In the genomic region with DNA sequence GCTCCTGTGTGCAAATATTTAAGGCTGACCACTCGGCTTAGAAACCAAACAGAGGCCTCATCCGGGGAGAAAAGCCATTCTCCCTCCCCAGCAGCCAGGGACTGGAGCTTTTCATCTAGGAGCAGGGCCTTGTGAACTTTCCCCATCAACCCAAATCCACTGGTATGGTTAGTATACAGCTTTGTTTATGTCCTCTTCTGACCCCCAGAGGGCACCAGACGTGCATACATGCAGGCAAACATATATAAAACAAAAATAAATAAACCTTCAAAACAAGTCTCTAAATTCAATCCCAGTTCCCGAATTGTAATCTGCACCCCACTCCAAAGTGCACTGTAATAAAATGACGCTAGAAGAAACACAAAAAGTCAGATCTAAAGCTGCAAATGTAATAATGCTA, we compare ENCODE assay signal across 11 mouse cellular contexts. TPM values are rescaled to one million over a fixed set of nuclear protein-coding genes. Genes with fewer than 3 reads are reported as not detected.
A peak's percentile ranks its signal among the peaks of the same experiment; 100 is the strongest.
DNase-seq lines count a peak whose midpoint lies in the region; ATAC-seq and TF ChIP-seq lines count a peak whose summit lies in the region.
"Had no signal": no experiment of that assay in that cellular context is flagged by ENCODE, and none has a peak within 500 bp of the region (broad histone marks: within the 10 kb centered on the region; RNA-seq: fewer than 3 reads in every experiment).

No protein-coding gene starts in this region.

- peak; percentile 27; the same call in 1 of the 2 replicates for TF ChIP-seq CTCF in spleen, adult 2 months (IDR thresholded peaks at IDR 0.05; ENCODE audit: extremely low read depth, insufficient read depth, insufficient read length, insufficient replicate concordance)

- no peaks in the 10 kb centered on the region for H3K27me3 ChIP-seq in embryonic facial prominence, embryonic 14.5 days (replicated peaks; ENCODE audit: control insufficient read depth, insufficient read depth, low read length)
- H3K27me3 ChIP-seq in embryonic facial prominence, embryonic 10.5 days (replicated peaks; ENCODE audit: low read depth, poor library complexity, severe bottlenecking) = no peaks in the 10 kb centered on the region
- H3K27me3 ChIP-seq in spleen, adult 2 months (ENCODE audit: control insufficient read depth, insufficient read depth, low read length) = no peaks in the 10 kb centered on the region
- H3K27me3 ChIP-seq: heart, embryonic 12.5 days; liver, embryonic 13.5 days had no signal

- H3K9ac ChIP-seq in embryonic facial prominence, embryonic 14.5 days (ENCODE audit: low read depth, low read length) = no peak overlapping the region
- H3K9ac ChIP-seq: heart, embryonic 12.5 days had no signal

- no peak for ATAC-seq in embryonic facial prominence, embryonic 14.5 days (ENCODE audit: low read depth)

- H3K4me1 ChIP-seq in embryonic facial prominence, embryonic 14.5 days (ENCODE audit: control insufficient read depth, insufficient read depth, low read length) = no peaks in the 10 kb centered on the region
- no peaks in the 10 kb centered on the region for H3K4me1 ChIP-seq in embryonic facial prominence, embryonic 10.5 days
- no peaks in the 10 kb centered on the region for H3K4me1 ChIP-seq in spleen, adult 2 months (ENCODE audit: control insufficient read depth, insufficient read depth, insufficient read length)
- H3K4me1 ChIP-seq: heart, embryonic 12.5 days had no signal

- peak; percentile 36 for DNase-seq in embryonic facial prominence, embryonic 14.5 days (ENCODE audit: low spot score)
- DNase-seq in embryonic facial prominence, embryonic 10.5 days (ENCODE audit: low spot score) = no peak
- peak in 1 of 2 experiments; percentile 33 for DNase-seq in spleen, adult 2 months (ENCODE audit: low read depth in 1 of 2, low spot score in 2 of 2)
- no peak for DNase-seq in spleen, adult 12 weeks (ENCODE audit: low spot score)
- peak; percentile 77 for DNase-seq in induced T-regulatory cell, adult 2 months (ENCODE audit: low read depth)
- DNase-seq in thymus, postnatal 14 days = peak; percentile 61
- no peak for DNase-seq in cerebellum, adult 8-10 months
- no peak for DNase-seq in c-Kit-positive CD71-positive TER-119-positive erythroid progenitor cells, embryonic 14.5 days (ENCODE audit: low spot score)
- DNase-seq: liver, embryonic 13.5 days had no signal

- no peaks in the 10 kb centered on the region for H3K9me3 ChIP-seq in embryonic facial prominence, embryonic 14.5 days (ENCODE audit: control insufficient read depth, low read length)
- no peaks in the 10 kb centered on the region for H3K9me3 ChIP-seq in embryonic facial prominence, embryonic 10.5 days
- H3K9me3 ChIP-seq: heart, embryonic 12.5 days; liver, embryonic 13.5 days had no signal

- 52% methylated on average over 5 of the region's 5 CpGs for WGBS in embryonic facial prominence, embryonic 14.5 days
- 57% methylated on average over 5 of the region's 5 CpGs for WGBS in embryonic facial prominence, embryonic 10.5 days
- 60% methylated on average over 5 of the region's 5 CpGs for WGBS in spleen, adult 2 months

- no peak overlapping the region for H3K4me2 ChIP-seq in embryonic facial prominence, embryonic 14.5 days (ENCODE audit: low read depth, low read length)
- H3K4me2 ChIP-seq: heart, embryonic 12.5 days; liver, embryonic 13.5 days had no signal

- no peak overlapping the region for H3K4me3 ChIP-seq in embryonic facial prominence, embryonic 14.5 days (ENCODE audit: low read depth, low read length)
- no peak overlapping the region for H3K4me3 ChIP-seq in embryonic facial prominence, embryonic 10.5 days
- no peak overlapping the region for H3K4me3 ChIP-seq in spleen, adult 2 months (ENCODE audit: extremely low read depth, insufficient read depth, insufficient read length)
- H3K4me3 ChIP-seq: heart, embryonic 12.5 days; liver, embryonic 13.5 days had no signal

- no peak overlapping the region for H3K27ac ChIP-seq in embryonic facial prominence, embryonic 14.5 days (replicated peaks; ENCODE audit: low read depth, low read length)
- H3K27ac ChIP-seq in embryonic facial prominence, embryonic 10.5 days (replicated peaks) = no peak overlapping the region
- no peak overlapping the region for H3K27ac ChIP-seq in spleen, adult 2 months (ENCODE audit: insufficient read depth, low read length)

- H3K36me3 ChIP-seq in embryonic facial prominence, embryonic 14.5 days (ENCODE audit: control insufficient read depth, insufficient read depth, low read length) = no peaks in the 10 kb centered on the region
- no peaks in the 10 kb centered on the region for H3K36me3 ChIP-seq in embryonic facial prominence, embryonic 10.5 days (replicated peaks)
- H3K36me3 ChIP-seq in spleen, adult 2 months (ENCODE audit: control insufficient read depth, insufficient read depth, low read length) = no peaks in the 10 kb centered on the region
- H3K36me3 ChIP-seq: heart, embryonic 12.5 days; liver, embryonic 13.5 days had no signal

- TF ChIP-seq POLR2A in spleen, adult 2 months (IDR thresholded peaks at IDR 0.05; ENCODE audit: low read depth, low read length) = no peak

RNA-seq across cellular contexts. Expression of a gene that starts 9.4 kb away (rescaled TPM):
- polyA plus RNA-seq in embryonic facial prominence, embryonic 14.5 days (2014; fragmentation: Nextera tagmentation; extraction: Ambion mirVana) = 0.38 and 0.60 TPM in 2 replicates
- 0.26 and 0.76 TPM in 2 replicates for polyA plus RNA-seq in embryonic facial prominence, embryonic 10.5 days (2016; fragmentation: Nextera tagmentation; extraction: Ambion mirVana)
- polyA plus RNA-seq in spleen, adult 2 months (2012; rRNA removed) = 6.8 and 9.3 TPM in 2 replicates

RNA-seq across cellular contexts. Expression of a gene that starts 10.5 kb away (rescaled TPM):
- 0.51 and 0.58 TPM in 2 replicates for polyA plus RNA-seq in embryonic facial prominence, embryonic 14.5 days (2014; fragmentation: Nextera tagmentation; extraction: Ambion mirVana)
- not detected in 2 replicates for polyA plus RNA-seq in embryonic facial prominence, embryonic 10.5 days (2016; fragmentation: Nextera tagmentation; extraction: Ambion mirVana)
- polyA plus RNA-seq in spleen, adult 2 months (2012; rRNA removed) = 0.66 and 0.99 TPM in 2 replicates
- polyA plus RNA-seq: liver, embryonic 13.5 days; stomach, embryonic 14.5 days had no signal

RNA-seq across cellular contexts. Expression of a gene that starts 13.9 kb away (rescaled TPM):
- not detected in 2 replicates for polyA plus RNA-seq in embryonic facial prominence, embryonic 14.5 days (2014; fragmentation: Nextera tagmentation; extraction: Ambion mirVana)
- polyA plus RNA-seq in embryonic facial prominence, embryonic 10.5 days (2016; fragmentation: Nextera tagmentation; extraction: Ambion mirVana) = not detected in 2 replicates
- polyA plus RNA-seq in spleen, adult 2 months (2012; rRNA removed) = not detected in 2 replicates
- polyA plus RNA-seq: heart, embryonic 12.5 days; liver, embryonic 13.5 days; stomach, embryonic 14.5 days had no signal

RNA-seq across cellular contexts. Expression of a gene that starts 17.5 kb away (rescaled TPM):
- polyA plus RNA-seq in embryonic facial prominence, embryonic 14.5 days (2014; fragmentation: Nextera tagmentation; extraction: Ambion mirVana) = 100 and 105 TPM in 2 replicates
- 89.7 and 91.9 TPM in 2 replicates for polyA plus RNA-seq in embryonic facial prominence, embryonic 10.5 days (2016; fragmentation: Nextera tagmentation; extraction: Ambion mirVana)
- polyA plus RNA-seq in spleen, adult 2 months (2012; rRNA removed) = 137 and 158 TPM in 2 replicates

RNA-seq across cellular contexts. Expression of a gene that starts 17.7 kb away (rescaled TPM):
- 147 and 165 TPM in 2 replicates for polyA plus RNA-seq in embryonic facial prominence, embryonic 14.5 days (2014; fragmentation: Nextera tagmentation; extraction: Ambion mirVana)
- polyA plus RNA-seq in embryonic facial prominence, embryonic 10.5 days (2016; fragmentation: Nextera tagmentation; extraction: Ambion mirVana) = 135 and 137 TPM in 2 replicates
- 73.0 and 78.7 TPM in 2 replicates for polyA plus RNA-seq in spleen, adult 2 months (2012; rRNA removed)

Comparison
In these comparisons a context has a peak if more than half of its experiments do, and no peak if none do; other contexts are left out.
1. DNase-seq: peak in embryonic facial prominence, embryonic 14.5 days (single experiment), induced T-regulatory cell, adult 2 months (single experiment) and thymus, postnatal 14 days (single experiment); none in embryonic facial prominence, embryonic 10.5 days (single experiment), spleen, adult 12 weeks (single experiment), cerebellum, adult 8-10 months (single experiment) and c-Kit-positive CD71-positive TER-119-positive erythroid progenitor cells, embryonic 14.5 days (single experiment).